8 mouse cellular contexts compared by ENCODE assay signal in the genomic region with DNA sequence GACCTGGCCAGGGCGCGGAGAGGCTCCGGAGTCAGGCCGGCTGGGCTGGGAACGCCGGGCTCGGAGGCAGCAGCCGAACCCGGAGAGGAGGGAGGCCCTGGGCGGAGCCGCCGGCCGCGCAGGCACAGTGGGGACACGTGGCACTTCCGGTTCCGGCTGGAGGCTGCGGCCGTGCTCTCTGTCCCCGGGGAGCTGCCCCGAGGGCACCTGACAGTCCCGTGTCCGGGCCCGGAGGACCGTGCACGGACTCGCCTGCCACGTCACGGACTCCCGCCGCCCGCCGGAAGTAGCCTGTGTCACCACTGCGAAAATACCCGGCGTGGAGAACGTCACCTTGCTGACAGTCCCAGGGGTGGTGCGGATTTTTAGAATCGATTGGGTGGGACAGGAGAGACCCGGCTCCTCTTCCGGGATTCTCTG. TPM values are rescaled to one million over a fixed set of nuclear protein-coding genes. Genes with fewer than 3 reads are reported as not detected.
A peak's percentile ranks its signal among the peaks of the same experiment; 100 is the strongest.
DNase-seq lines count a peak whose midpoint lies in the region; ATAC-seq and TF ChIP-seq lines count a peak whose summit lies in the region.

No protein-coding gene starts in this region.

- TF ChIP-seq CTCF in olfactory bulb, adult 2 months (IDR thresholded peaks at IDR 0.05; ENCODE audit: insufficient read depth, low read depth, low read length), result no peak; the same call in 1 of the 2 replicates

- H3K36me3 ChIP-seq in lung, embryonic 15.5 days, result no peaks in the 10 kb centered on the region

- no peaks in the 10 kb centered on the region for H3K9me3 ChIP-seq in lung, embryonic 15.5 days

- peak overlapping the region; percentile 61 for H3K27ac ChIP-seq in lung, embryonic 15.5 days
- H3K27ac ChIP-seq in olfactory bulb, adult 2 months (ENCODE audit: insufficient read depth, low read depth, low read length), result peak overlapping the region; percentile 45; the same call in 1 of the 2 replicates

- peak overlapping the region; percentile 98 for H3K4me3 ChIP-seq in lung, embryonic 15.5 days
- H3K4me3 ChIP-seq in olfactory bulb, adult 2 months (ENCODE audit: insufficient read depth, low read depth, low read length), result peak overlapping the region; percentile 95

- no peaks in the 10 kb centered on the region for H3K27me3 ChIP-seq in lung, embryonic 15.5 days

- TF ChIP-seq POLR2A in olfactory bulb, adult 2 months (IDR thresholded peaks at IDR 0.05; ENCODE audit: insufficient read depth, low read depth, low read length), result peak; percentile 79

- under 1% methylated on average over 37 of the region's 41 CpGs for WGBS in lung, embryonic 15.5 days
- under 1% methylated on average over 41 of the region's 41 CpGs for WGBS in olfactory bulb, adult 2 months

- H3K4me1 ChIP-seq in lung, embryonic 15.5 days, result peaks cover 15% of the 10 kb centered on the region
- peaks cover 3% of the 10 kb centered on the region for H3K4me1 ChIP-seq in olfactory bulb, adult 2 months (ENCODE audit: control insufficient read depth, insufficient read depth, low read length)

- peak; percentile 90 to 97 for ATAC-seq in hematopoietic stem cell, adult 5-6 weeks (replicated peaks in 1 of 2; ENCODE audit: insufficient read depth in 1 of 2, low FRiP score in 2 of 2, low TSS enrichment in 1 of 2, low read depth in 1 of 2, poor library complexity in 2 of 2, severe bottlenecking in 2 of 2)
- ATAC-seq in lung, embryonic 15.5 days (ENCODE audit: borderline replicate concordance, extremely low read depth, low FRiP score, low TSS enrichment), result peak; percentile 97

- DNase-seq in MN1 (ENCODE audit: low spot score), result peak; percentile 99
- DNase-seq in cerebellum, adult 8-10 months, result peak; percentile 88
- DNase-seq in forelimb bud, embryonic 11.5 days (ENCODE audit: low read depth, low spot score), result peak; percentile 86
- peak; percentile 49 for DNase-seq in layer of hippocampus, adult 9-10 months (ENCODE audit: low spot score)
- peak; percentile 78 to 80 for DNase-seq in thymus, adult 18-20 months

- peak overlapping the region; percentile 68 for H3K4me2 ChIP-seq in lung, embryonic 15.5 days

- peak overlapping the region; percentile 97 for H3K9ac ChIP-seq in lung, embryonic 15.5 days

RNA-seq across cellular contexts. Expression of gene Sec24a, which starts 7.1 kb away (rescaled TPM):
- 7.1 and 8.4 TPM in 2 replicates for total RNA-seq in hematopoietic stem cell, adult 5-6 weeks (2017)
- 10.6 and 12.6 TPM in 2 replicates for polyA plus RNA-seq in lung, embryonic 15.5 days (2015; fragmentation: Nextera tagmentation; extraction: Ambion mirVana)
- not detected in 2 replicates for polyA plus RNA-seq in olfactory bulb, adult 2 months (2012; ENCODE audit: insufficient read depth, insufficient read length, low replicate concordance, missing spikeins)

RNA-seq across cellular contexts. Expression of gene Sar1b, which starts 7.1 kb away (rescaled TPM):
- 35.1 and 50.3 TPM in 2 replicates for total RNA-seq in hematopoietic stem cell, adult 5-6 weeks (2017)
- 104 and 120 TPM in 2 replicates for polyA plus RNA-seq in lung, embryonic 15.5 days (2015; fragmentation: Nextera tagmentation; extraction: Ambion mirVana)
- not detected in 2 replicates for polyA plus RNA-seq in olfactory bulb, adult 2 months (2012; ENCODE audit: insufficient read depth, insufficient read length, low replicate concordance, missing spikeins)

Comparison
In these comparisons a context has a peak if more than half of its experiments do, and no peak if none do; other contexts are left out.
1. Peak in every context shown above with its lines: DNase-seq, ATAC-seq, H3K4me3 ChIP-seq and H3K27ac ChIP-seq.
2. DNase-seq: peak in every context shown above with its lines; median percentile 99 in MN1; 88 in cerebellum, adult 8-10 months; 86 in forelimb bud, embryonic 11.5 days; 79 in thymus, adult 18-20 months; 49 in layer of hippocampus, adult 9-10 months.